Mouse (Mus musculus) hindbrain, embryonic 12.5 days (tissue): ENCODE results near the gene G430095P16Rik. TPM values are rescaled to one million over a fixed set of nuclear protein-coding genes. Genes with fewer than 3 reads are reported as not detected.

ENCODE experiments used
- ATAC-seq: fragments of 200-750 bp; cut with Nextera tagmentation; 2 replicates; pipeline ENCODE4 v1.8.0; 2017; ENCODE audit warnings: moderate TSS enrichment; ENCODE audit not compliant: low FRiP score
- H3K27ac ChIP-seq: fragments of 300-500 bp; sonication (generic); 2 replicates; pipeline ENCODE4 v1.5.1; 2016; ENCODE audit warnings: mild to moderate bottlenecking
- H3K27me3 ChIP-seq: fragments of 300-500 bp; sonication (generic); 2 replicates; pipeline ENCODE4 v1.6.1; 2016; ENCODE audit warnings: mild to moderate bottlenecking
- H3K36me3 ChIP-seq: fragments of 300-500 bp; sonication (generic); 2 replicates; pipeline ENCODE4 v1.6.1; 2016; ENCODE audit warnings: mild to moderate bottlenecking
- H3K4me1 ChIP-seq: fragments of 300-500 bp; sonication (generic); 2 replicates; pipeline ENCODE4 v1.6.1; 2016
- H3K4me2 ChIP-seq: fragments of 300-500 bp; sonication (generic); replicated peaks from 2 replicates; pipeline ENCODE4 v1.6.1; 2016; ENCODE audit warnings: mild to moderate bottlenecking
- H3K4me3 ChIP-seq: fragments of 300-500 bp; sonication (generic); 2 replicates; pipeline ENCODE4 v1.5.1; 2016; ENCODE audit warnings: mild to moderate bottlenecking
- H3K9ac ChIP-seq: fragments of 300-500 bp; sonication (generic); 2 replicates; pipeline ENCODE4 v1.6.1; 2016; ENCODE audit warnings: mild to moderate bottlenecking, moderate library complexity
- H3K9me3 ChIP-seq: fragments of 300-500 bp; sonication (generic); replicated peaks from 2 replicates; pipeline ENCODE4 v1.6.1; 2016; ENCODE audit warnings: mild to moderate bottlenecking
- WGBS: fragments of 180-500 bp; shearing (Covaris S2); methylation state at CpG from one replicate; pipeline ENCODE4 v1.1.7; 2016; 5-methylcytosine and 5-hydroxymethylcytosine counted together
- polyA plus RNA-seq: library from polyadenylated mRNA; unstranded; fragments of >200 nt; fragmentation: Nextera tagmentation; extraction: Ambion mirVana; gene quantifications from 2 replicates; pipeline ENCODE4 v1.2.1, GENCODE M21; 2016

G430095P16Rik gene
- polyA plus RNA-seq, 1 experiment from 2014 or later = 3.6 TPM

DNA sequence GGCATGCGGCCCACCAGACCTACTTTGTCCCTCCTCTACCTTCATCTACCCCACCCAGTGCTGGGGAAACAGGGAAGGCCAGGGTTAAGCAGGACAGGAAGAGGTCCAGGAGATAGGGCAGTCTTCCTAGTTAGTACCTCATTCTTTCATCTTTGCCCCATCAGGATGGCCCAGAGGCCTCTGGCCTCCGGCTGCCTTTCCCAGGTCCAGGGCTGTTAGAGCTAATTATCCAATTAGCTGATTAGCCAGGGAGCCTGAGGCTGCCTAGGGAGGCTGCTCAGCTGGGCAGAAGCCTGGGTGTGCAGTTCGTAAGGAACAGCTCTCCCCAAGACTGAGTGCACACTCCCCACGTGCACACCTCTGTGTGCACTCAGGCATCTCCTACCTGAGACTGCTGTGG lies 9.4 kb upstream of the G430095P16Rik start:
- Histone ChIP-seq H3K4me2 (no peak overlapping the region), H3K9me3 (no peaks in the 10 kb centered on the region), H3K27me3 (peaks cover 76% of the 10 kb centered on the region), H3K27ac (peak overlapping the region; percentile 93), H3K36me3 (no peaks in the 10 kb centered on the region), H3K4me3 (no peak overlapping the region), H3K9ac (peak overlapping the region; percentile 48; the same call in 1 of the 2 replicates), H3K4me1 (peaks cover 74% of the 10 kb centered on the region)
- 43% methylated on average over 4 of the region's 4 CpGs for WGBS
- ATAC-seq = no peak

DNA sequence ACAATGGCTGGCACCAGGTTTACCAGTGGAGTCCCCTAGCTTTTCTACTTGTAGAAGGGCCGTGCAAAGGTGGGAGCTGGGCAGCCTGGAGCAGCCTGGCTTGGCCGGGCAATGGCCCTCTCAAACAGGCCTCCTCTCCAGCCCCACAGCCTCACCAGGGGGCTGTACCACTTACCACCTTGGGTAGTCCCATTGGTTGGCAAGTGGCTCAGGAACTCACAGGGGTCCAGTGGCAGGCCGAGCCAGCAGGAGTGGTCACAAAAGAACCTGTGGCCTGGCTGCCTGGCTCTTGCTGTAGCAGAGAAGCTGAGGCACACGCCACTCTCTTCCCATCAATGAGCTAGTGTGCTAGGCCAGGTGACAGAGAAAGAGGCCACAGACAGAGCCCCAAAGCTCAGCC lies 8.6 kb upstream of the G430095P16Rik start:
- peaks cover 78% of the 10 kb centered on the region for H3K27me3 ChIP-seq
- H3K4me2 ChIP-seq = no peak overlapping the region
- WGBS = 57% methylated on average over 4 of the region's 4 CpGs
- no peaks in the 10 kb centered on the region for H3K36me3 ChIP-seq
- peak overlapping the region; percentile 93 for H3K27ac ChIP-seq
- peaks cover 68% of the 10 kb centered on the region for H3K4me1 ChIP-seq
- H3K9ac ChIP-seq = peak overlapping the region; percentile 25; the same call in 1 of the 2 replicates
- no peaks in the 10 kb centered on the region for H3K9me3 ChIP-seq
- ATAC-seq = no peak
- H3K4me3 ChIP-seq = no peak overlapping the region

DNA sequence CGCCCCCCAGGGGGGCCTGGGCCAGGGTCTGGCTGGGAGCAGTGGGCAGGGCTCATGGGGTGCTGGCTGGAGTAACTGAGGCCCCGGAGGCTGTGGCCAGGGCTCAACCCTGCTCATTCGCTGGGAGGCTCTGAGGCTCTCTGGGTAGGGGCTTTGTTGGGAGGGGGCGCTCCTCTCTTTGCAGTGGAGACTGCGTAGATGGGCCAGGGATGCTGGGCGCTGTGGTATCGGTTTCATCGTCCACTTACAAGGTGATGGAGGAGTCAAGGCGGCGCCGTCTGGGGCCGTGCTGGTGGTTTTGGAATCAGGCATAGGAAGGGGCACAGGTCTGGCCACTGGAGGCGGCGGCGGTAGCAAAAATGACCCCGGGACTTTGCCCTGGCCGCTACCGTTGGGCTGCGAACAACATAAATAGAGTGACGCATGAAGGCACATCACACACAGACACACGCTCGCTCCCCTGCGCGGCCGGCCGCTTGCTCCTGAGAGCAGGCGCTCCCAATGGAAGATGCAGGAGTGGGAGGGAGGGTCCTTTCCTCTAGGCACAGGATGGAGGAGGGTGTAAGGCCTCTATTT lies 6.8 kb upstream of the G430095P16Rik start:
- Histone ChIP-seq H3K27me3 (peaks cover 85% of the 10 kb centered on the region), H3K4me2 (peak overlapping the region; percentile 43), H3K27ac (0 out of 2 replicates have a peak overlapping the region, but pooled peaks have one; percentile 18), H3K4me3 (peak overlapping the region; percentile 12; the same call in 1 of the 2 replicates), H3K9ac (peak overlapping the region; percentile 50), H3K9me3 (no peaks in the 10 kb centered on the region), H3K36me3 (peaks cover 6% of the 10 kb centered on the region; the same call in 1 of the 2 replicates), H3K4me1 (peaks cover 52% of the 10 kb centered on the region)
- ATAC-seq = no peak
- WGBS = 5% methylated on average over 27 of the region's 27 CpGs

GRCm38 (mm10) chr8:84716790-84717189 lies 6.0 kb upstream of the G430095P16Rik start:
- H3K27ac ChIP-seq = 0 out of 2 replicates have a peak overlapping the region, but pooled peaks have one; percentile 12
- ATAC-seq = no peak
- H3K9me3 ChIP-seq = no peaks in the 10 kb centered on the region
- H3K4me1 ChIP-seq = peaks cover 50% of the 10 kb centered on the region
- H3K27me3 ChIP-seq = peaks cover 85% of the 10 kb centered on the region
- peaks cover 6% of the 10 kb centered on the region; the same call in 1 of the 2 replicates for H3K36me3 ChIP-seq
- no peak overlapping the region for H3K9ac ChIP-seq
- no peak overlapping the region for H3K4me3 ChIP-seq
- no peak overlapping the region for H3K4me2 ChIP-seq
- WGBS = 83% methylated on average over 11 of the region's 11 CpGs

GRCm38 (mm10) chr8:84718476-84718875 lies 4.3 kb upstream of the G430095P16Rik start:
- WGBS = 77% methylated on average over 5 of the region's 5 CpGs
- Histone ChIP-seq H3K36me3 (peaks cover 6% of the 10 kb centered on the region; the same call in 1 of the 2 replicates), H3K4me2 (no peak overlapping the region), H3K27me3 (peaks cover 90% of the 10 kb centered on the region), H3K4me1 (peaks cover 50% of the 10 kb centered on the region), H3K4me3 (no peak overlapping the region), H3K9me3 (no peaks in the 10 kb centered on the region), H3K27ac (no peak overlapping the region), H3K9ac (no peak overlapping the region)
- no peak for ATAC-seq

GRCm38 (mm10) chr8:84718959-84719690 lies 3.7 kb upstream of the G430095P16Rik start:
- Histone ChIP-seq H3K36me3 (peaks cover 6% of the 10 kb centered on the region; the same call in 1 of the 2 replicates), H3K27me3 (peaks cover 88% of the 10 kb centered on the region), H3K9ac (no peak overlapping the region), H3K4me1 (peaks cover 50% of the 10 kb centered on the region), H3K27ac (no peak overlapping the region), H3K4me3 (no peak overlapping the region), H3K9me3 (no peaks in the 10 kb centered on the region), H3K4me2 (no peak overlapping the region)
- no peak for ATAC-seq
- WGBS = 82% methylated on average over 5 of the region's 5 CpGs

- Histone ChIP-seq H3K4me2 (peak overlapping the region; percentile 28), H3K27me3 (peaks cover 72% of the 10 kb centered on the region), H3K27ac (peak overlapping the region; percentile 92), H3K4me1 (peaks cover 50% of the 10 kb centered on the region), H3K36me3 (peaks cover 6% of the 10 kb centered on the region; the same call in 1 of the 2 replicates), H3K9ac (peak overlapping the region; percentile 50), H3K4me3 (no peak overlapping the region), H3K9me3 (no peaks in the 10 kb centered on the region)
- ATAC-seq = no peak
- 69% methylated on average over 6 of the region's 6 CpGs for WGBS
Observed at GRCm38 (mm10) chr8:84722530-84722849, 317 bp upstream of the G430095P16Rik start.

DNA sequence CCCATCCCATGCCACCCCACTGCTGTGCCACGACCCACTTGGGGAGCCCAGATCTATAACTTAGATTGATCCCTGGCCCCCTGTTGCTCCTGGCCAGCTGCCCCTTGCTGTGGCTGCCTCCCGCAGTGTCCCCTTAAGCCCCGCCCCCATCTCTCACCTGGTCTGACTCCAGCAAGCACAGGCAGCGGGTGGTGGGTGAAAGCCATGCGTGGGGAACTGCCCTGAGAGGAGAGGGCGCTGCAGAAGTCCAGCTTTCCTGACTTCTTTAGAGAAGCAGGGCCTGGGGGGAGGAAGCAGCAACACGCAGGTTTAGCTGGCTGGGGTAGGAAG lies 729 bp downstream of the G430095P16Rik start:
- peaks cover 6% of the 10 kb centered on the region; the same call in 1 of the 2 replicates for H3K36me3 ChIP-seq
- H3K4me3 ChIP-seq = no peak overlapping the region
- peaks cover 57% of the 10 kb centered on the region for H3K4me1 ChIP-seq
- H3K9ac ChIP-seq = peak overlapping the region; percentile 50
- no peaks in the 10 kb centered on the region for H3K9me3 ChIP-seq
- H3K27me3 ChIP-seq = peaks cover 61% of the 10 kb centered on the region
- WGBS = 31% methylated on average over 7 of the region's 7 CpGs
- peak; percentile 4; the same call in 1 of the 2 replicates for ATAC-seq
- H3K4me2 ChIP-seq = peak overlapping the region; percentile 28
- H3K27ac ChIP-seq = peak overlapping the region; percentile 92

- Histone ChIP-seq H3K4me2 (no peak overlapping the region), H3K9ac (no peak overlapping the region), H3K27ac (0 out of 2 replicates have a peak overlapping the region, but pooled peaks have one; percentile 92), H3K36me3 (peaks cover 6% of the 10 kb centered on the region; the same call in 1 of the 2 replicates), H3K27me3 (peaks cover 50% of the 10 kb centered on the region), H3K4me3 (no peak overlapping the region), H3K4me1 (peaks cover 60% of the 10 kb centered on the region), H3K9me3 (no peaks in the 10 kb centered on the region)
- WGBS = 46% methylated on average over 9 of the region's 9 CpGs
- no peak for ATAC-seq
Observed at GRCm38 (mm10) chr8:84724683-84725082, 1.9 kb downstream of the G430095P16Rik start.

- Histone ChIP-seq H3K9me3 (no peaks in the 10 kb centered on the region), H3K27me3 (peaks cover 43% of the 10 kb centered on the region), H3K9ac (no peak overlapping the region), H3K4me1 (peaks cover 64% of the 10 kb centered on the region), H3K4me3 (no peak overlapping the region), H3K27ac (peak overlapping the region; percentile 49), H3K4me2 (no peak overlapping the region), H3K36me3 (peaks cover under 1% of the 10 kb centered on the region; the same call in 1 of the 2 replicates)
- 61% methylated on average over 10 of the region's 10 CpGs for WGBS
- ATAC-seq = no peak
Observed at GRCm38 (mm10) chr8:84725246-84725940, 2.6 kb downstream of the G430095P16Rik start.

DNA sequence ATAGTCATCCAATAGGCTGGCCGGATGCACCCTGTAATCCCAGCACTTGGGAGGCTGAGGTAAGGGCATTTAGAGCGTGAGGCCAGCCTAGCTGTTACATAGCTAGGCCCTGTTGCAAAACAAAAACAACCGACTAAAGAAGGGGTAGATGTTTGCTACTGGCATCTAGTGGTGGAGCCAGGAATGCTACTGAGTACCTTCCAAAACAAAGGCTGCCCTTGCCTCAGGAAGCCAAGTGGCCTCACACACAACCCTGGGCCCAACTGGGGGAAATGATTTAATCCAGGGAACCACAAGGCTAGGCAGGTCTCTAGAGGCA lies 3.1 kb downstream of the G430095P16Rik start:
- H3K4me1 ChIP-seq = peaks cover 69% of the 10 kb centered on the region
- H3K4me3 ChIP-seq = no peak overlapping the region
- H3K27ac ChIP-seq = peak overlapping the region; percentile 49
- no peak overlapping the region for H3K4me2 ChIP-seq
- H3K9ac ChIP-seq = no peak overlapping the region
- no peaks in the 10 kb centered on the region; the same call in 1 of the 2 replicates for H3K36me3 ChIP-seq
- no peaks in the 10 kb centered on the region for H3K9me3 ChIP-seq
- peaks cover 38% of the 10 kb centered on the region for H3K27me3 ChIP-seq
- no peak for ATAC-seq
- 20% methylated on average over 3 of the region's 3 CpGs for WGBS

DNA sequence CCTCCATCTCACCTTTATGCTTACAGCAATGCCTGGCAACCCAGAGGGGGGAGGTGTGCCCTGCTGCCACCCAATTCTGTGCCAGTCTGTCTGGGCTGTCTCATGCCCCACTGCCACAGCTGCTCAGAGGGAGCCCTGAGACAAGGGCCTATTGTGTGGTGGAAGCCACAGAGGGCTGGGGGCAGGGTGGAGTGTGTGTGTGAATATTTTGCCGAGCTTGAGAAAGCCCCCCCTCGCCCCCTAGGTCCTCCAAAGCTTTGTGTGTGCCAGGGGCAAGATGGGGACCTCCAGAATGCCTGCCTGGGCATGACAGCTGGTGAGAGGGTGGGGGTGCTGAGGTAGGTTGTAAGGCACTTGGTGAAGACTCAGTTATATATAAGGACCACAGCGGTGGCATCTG lies 5.7 kb downstream of the G430095P16Rik start:
- Histone ChIP-seq H3K9ac (no peak overlapping the region), H3K4me2 (no peak overlapping the region), H3K27me3 (peaks cover 33% of the 10 kb centered on the region; the same call in 1 of the 2 replicates), H3K27ac (peak overlapping the region; percentile 58), H3K4me3 (no peak overlapping the region), H3K4me1 (peaks cover 73% of the 10 kb centered on the region), H3K9me3 (no peaks in the 10 kb centered on the region), H3K36me3 (no peaks in the 10 kb centered on the region)
- ATAC-seq = peak; percentile 80
- WGBS = 65% methylated on average over 3 of the region's 3 CpGs
